13 mouse cellular contexts compared by ENCODE assay signal in genomic region chr6:83172240-83172920, GRCm38 (mm10). TPM values are rescaled to one million over a fixed set of nuclear protein-coding genes. Genes with fewer than 3 reads are reported as not detected.
A peak's percentile ranks its signal among the peaks of the same experiment; 100 is the strongest.
DNase-seq lines count a peak whose midpoint lies in the region; ATAC-seq and TF ChIP-seq lines count a peak whose summit lies in the region.
"Had no signal": no experiment of that assay in that cellular context is flagged by ENCODE, and none has a peak within 500 bp of the region (broad histone marks: within the 10 kb centered on the region; RNA-seq: fewer than 3 reads in every experiment).

No protein-coding gene starts in this region.

- peak overlapping the region; percentile 32; the same call in 1 of the 2 replicates for H3K9ac ChIP-seq in forebrain, embryonic 15.5 days (replicated peaks)
- H3K9ac ChIP-seq in liver, embryonic 11.5 days (ENCODE audit: low read depth, low read length): no peak overlapping the region
- H3K9ac ChIP-seq: limb, embryonic 15.5 days had no signal

- peak overlapping the region; percentile 30 for H3K4me2 ChIP-seq in forebrain, embryonic 15.5 days (replicated peaks)
- H3K4me2 ChIP-seq in liver, embryonic 11.5 days: no peak overlapping the region
- H3K4me2 ChIP-seq: limb, embryonic 15.5 days had no signal

- H3K4me1 ChIP-seq in forebrain, embryonic 15.5 days: peaks cover 30% of the 10 kb centered on the region
- peaks cover 23% of the 10 kb centered on the region for H3K4me1 ChIP-seq in olfactory bulb, adult 2 months (ENCODE audit: control insufficient read depth, insufficient read depth, low read length)
- 0 out of 2 replicates have a peak, but pooled peaks cover 2% of the 10 kb centered on the region for H3K4me1 ChIP-seq in liver, embryonic 11.5 days (replicated peaks; ENCODE audit: control insufficient read depth, insufficient read depth, low read length)

- TF ChIP-seq CTCF in olfactory bulb, adult 2 months (IDR thresholded peaks at IDR 0.05; ENCODE audit: insufficient read depth, low read depth, low read length): no peak

- DNase-seq in layer of hippocampus, adult 11-12 months (ENCODE audit: low spot score): peak; percentile 70
- DNase-seq in layer of hippocampus, adult 9-10 months (ENCODE audit: low spot score): no peak
- DNase-seq in layer of hippocampus, postnatal 36 days: peak; percentile 70 to 76
- no peak for DNase-seq in thymus, postnatal 10 days (ENCODE audit: low spot score in 2 of 2)
- no peak for DNase-seq in natural killer cell, adult 2 months (ENCODE audit: low spot score in 2 of 2)
- DNase-seq in liver, embryonic 11.5 days (ENCODE audit: low spot score): no peak
- DNase-seq: heart, adult 18-20 months; kidney, adult 9 months had no signal

- TF ChIP-seq POLR2A in olfactory bulb, adult 2 months (IDR thresholded peaks at IDR 0.05; ENCODE audit: insufficient read depth, low read depth, low read length): 0 out of 2 replicates have a peak, but pooled peaks have one; percentile 20

- ATAC-seq in forebrain, embryonic 15.5 days (replicated peaks): peak; percentile 72
- no peak for ATAC-seq in liver, embryonic 11.5 days (replicated peaks; ENCODE audit: low FRiP score)

- H3K9me3 ChIP-seq in forebrain, embryonic 15.5 days: no peaks in the 10 kb centered on the region
- no peaks in the 10 kb centered on the region for H3K9me3 ChIP-seq in liver, embryonic 11.5 days (ENCODE audit: control insufficient read depth, low read length)
- H3K9me3 ChIP-seq: limb, embryonic 15.5 days had no signal

- H3K36me3 ChIP-seq in forebrain, embryonic 15.5 days: 0 out of 2 replicates have a peak, but pooled peaks cover 1% of the 10 kb centered on the region
- no peaks in the 10 kb centered on the region; the same call in 1 of the 2 replicates for H3K36me3 ChIP-seq in liver, embryonic 11.5 days (ENCODE audit: control insufficient read depth, insufficient read depth, low read length)

- H3K27me3 ChIP-seq in forebrain, embryonic 15.5 days: no peaks in the 10 kb centered on the region
- no peaks in the 10 kb centered on the region for H3K27me3 ChIP-seq in liver, embryonic 11.5 days (replicated peaks; ENCODE audit: control insufficient read depth, insufficient read depth, low read length)
- H3K27me3 ChIP-seq: CH12.LX; limb, embryonic 15.5 days had no signal

- H3K4me3 ChIP-seq in forebrain, embryonic 15.5 days: peak overlapping the region; percentile 33
- peak overlapping the region; percentile 51 for H3K4me3 ChIP-seq in olfactory bulb, adult 2 months (ENCODE audit: insufficient read depth, low read depth, low read length)
- H3K4me3 ChIP-seq in liver, embryonic 11.5 days (ENCODE audit: low read depth, low read length): no peak overlapping the region
- H3K4me3 ChIP-seq: limb, embryonic 15.5 days had no signal

- peak overlapping the region; percentile 75 for H3K27ac ChIP-seq in forebrain, embryonic 15.5 days (replicated peaks)
- peak overlapping the region; percentile 58 for H3K27ac ChIP-seq in olfactory bulb, adult 2 months (ENCODE audit: insufficient read depth, low read depth, low read length)
- H3K27ac ChIP-seq in liver, embryonic 11.5 days (ENCODE audit: low read depth, low read length): no peak overlapping the region
- H3K27ac ChIP-seq: limb, embryonic 15.5 days had no signal

- WGBS in forebrain, embryonic 15.5 days: 55% methylated on average over 9 of the region's 9 CpGs
- 40% methylated on average over 9 of the region's 9 CpGs for WGBS in olfactory bulb, adult 2 months
- 70% methylated on average over 9 of the region's 9 CpGs for WGBS in liver, embryonic 11.5 days

RNA-seq across cellular contexts. Expression of gene Dctn1, which starts 6.7 kb away (rescaled TPM):
- polyA plus RNA-seq in forebrain, embryonic 15.5 days (2015; fragmentation: Nextera tagmentation; extraction: Ambion mirVana): 143 and 147 TPM in 2 replicates
- 100 to 1,000 TPM; 384 to 404 TPM for total RNA-seq in layer of hippocampus, postnatal 36 days (2021)
- polyA plus RNA-seq in olfactory bulb, adult 2 months (2012; ENCODE audit: insufficient read depth, insufficient read length, low replicate concordance, missing spikeins): 187 TPM in 1 of 2 replicates, not detected in the other
- 56.3 and 63.4 TPM in 2 replicates for polyA plus RNA-seq in liver, embryonic 11.5 days (2014; fragmentation: Nextera tagmentation; extraction: Ambion mirVana)

RNA-seq across cellular contexts. Expression of gene 1700003E16Rik, which starts 16.2 kb away (rescaled TPM):
- polyA plus RNA-seq in forebrain, embryonic 15.5 days (2015; fragmentation: Nextera tagmentation; extraction: Ambion mirVana): 5.2 and 6.9 TPM in 2 replicates
- total RNA-seq in layer of hippocampus, postnatal 36 days (2021): 10 to 100 TPM; 23.4 to 24.0 TPM
- polyA plus RNA-seq in olfactory bulb, adult 2 months (2012; ENCODE audit: insufficient read depth, insufficient read length, low replicate concordance, missing spikeins): not detected in 2 replicates
- 0.08 and 0.12 TPM in 2 replicates for polyA plus RNA-seq in liver, embryonic 11.5 days (2014; fragmentation: Nextera tagmentation; extraction: Ambion mirVana)

RNA-seq across cellular contexts. Expression of gene Wdr54, which starts 16.2 kb away (rescaled TPM):
- 18.3 and 18.6 TPM in 2 replicates for polyA plus RNA-seq in forebrain, embryonic 15.5 days (2015; fragmentation: Nextera tagmentation; extraction: Ambion mirVana)
- 10 to 100 TPM; 24.2 to 25.3 TPM for total RNA-seq in layer of hippocampus, postnatal 36 days (2021)
- not detected in 2 replicates for polyA plus RNA-seq in olfactory bulb, adult 2 months (2012; ENCODE audit: insufficient read depth, insufficient read length, low replicate concordance, missing spikeins)
- 2.3 and 4.3 TPM in 2 replicates for polyA plus RNA-seq in liver, embryonic 11.5 days (2014; fragmentation: Nextera tagmentation; extraction: Ambion mirVana)

RNA-seq across cellular contexts. Expression of gene Rtkn, which starts 37.1 kb away (rescaled TPM):
- polyA plus RNA-seq in forebrain, embryonic 15.5 days (2015; fragmentation: Nextera tagmentation; extraction: Ambion mirVana): 6.1 and 7.0 TPM in 2 replicates
- total RNA-seq in layer of hippocampus, postnatal 36 days (2021): 10 to 100 TPM; 75.9 to 90.3 TPM
- not detected in 2 replicates for polyA plus RNA-seq in olfactory bulb, adult 2 months (2012; ENCODE audit: insufficient read depth, insufficient read length, low replicate concordance, missing spikeins)
- polyA plus RNA-seq in liver, embryonic 11.5 days (2014; fragmentation: Nextera tagmentation; extraction: Ambion mirVana): 14.7 and 15.4 TPM in 2 replicates
- total RNA-seq: megakaryocyte-erythroid progenitor cell, adult 5-6 weeks had no signal

RNA-seq across cellular contexts. Expression of gene Ino80b, which starts 47.1 kb away (rescaled TPM):
- 15.6 and 16.5 TPM in 2 replicates for polyA plus RNA-seq in forebrain, embryonic 15.5 days (2015; fragmentation: Nextera tagmentation; extraction: Ambion mirVana)
- 10 to 100 TPM; 21.2 to 23.5 TPM for total RNA-seq in layer of hippocampus, postnatal 36 days (2021)
- not detected in 2 replicates for polyA plus RNA-seq in olfactory bulb, adult 2 months (2012; ENCODE audit: insufficient read depth, insufficient read length, low replicate concordance, missing spikeins)
- 15.8 and 17.6 TPM in 2 replicates for polyA plus RNA-seq in liver, embryonic 11.5 days (2014; fragmentation: Nextera tagmentation; extraction: Ambion mirVana)

Comparison
In these comparisons a context has a peak if more than half of its experiments do, and no peak if none do; other contexts are left out.
1. DNase-seq: peak in layer of hippocampus, adult 11-12 months (single experiment) and layer of hippocampus, postnatal 36 days (2 of 2); none in layer of hippocampus, adult 9-10 months (single experiment), thymus, postnatal 10 days (0 of 2), natural killer cell, adult 2 months (0 of 2) and liver, embryonic 11.5 days (single experiment).